Mouse (Mus musculus) heart, postnatal 0 days (tissue): ENCODE measurements around the gene Patj.

Experiments
- CTCF ChIP-seq: IDR thresholded peaks from 2 replicates; pipeline ENCODE4 v1.5.1; 2016; ENCODE audit warnings: antibody characterized with exemption, control low read depth, low read depth
- EP300 ChIP-seq: IDR thresholded peaks from 2 replicates; pipeline ENCODE4 v1.6.1; 2016; ENCODE audit warnings: antibody characterized with exemption, low read depth

GRCm38 (mm10) chr4:98688116-98688515 is 292.5 kb downstream of the Patj start:
- no peak for TF ChIP-seq CTCF
- TF ChIP-seq EP300, result no peak
